Mouse (Mus musculus): ENCODE data around the gene Lyl1.

DNA sequence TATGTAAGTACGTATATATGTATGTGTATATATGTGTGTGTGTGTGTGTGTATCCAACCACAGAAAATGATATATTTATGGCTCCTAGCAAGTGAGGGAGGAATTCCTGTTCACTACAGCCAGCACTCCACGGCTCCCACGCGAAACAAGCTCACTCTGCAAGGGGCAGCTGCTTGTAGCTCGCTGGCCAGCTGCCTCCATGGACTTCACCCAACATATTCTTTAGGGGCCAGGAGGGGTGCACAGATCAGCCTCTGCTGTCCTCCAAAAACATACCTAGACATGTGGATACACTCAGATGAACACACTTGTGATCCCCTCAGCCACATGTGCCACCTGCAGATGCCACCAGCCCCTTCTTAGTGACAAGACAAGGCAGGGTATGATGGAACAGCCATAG is 31.3 kb downstream of the Lyl1 start:
- TF ChIP-seq CTCF (conservative IDR thresholded peaks at IDR 0.05; ENCODE audit: low read length) = no peak
- TF ChIP-seq POU5F1 (IDR thresholded peaks at IDR 0.05; ENCODE audit: borderline replicate concordance, low read length) = no peak

Data from E14TG2a.4 (cell line).